Mouse (Mus musculus) liver, adult 2 months (tissue): Measurements from ENCODE around the gene Kcnj11.

Experiments used
- CTCF ChIP-seq: fragments of 200-500 bp; IDR thresholded peaks from 2 replicates; pipeline ENCODE4 v1.5.1; 2011; ENCODE audit warnings: low read depth, low read length, control low read depth
- POLR2A ChIP-seq: fragments of 200-500 bp; IDR thresholded peaks from 2 replicates; pipeline ENCODE4 v1.6.1; 2011; ENCODE audit warnings: low read length, control low read depth; ENCODE audit not compliant: insufficient read depth; ENCODE audit errors: extremely low read depth

GRCm38 (mm10) chr7:46147417-46147816 is 46.9 kb upstream of the Kcnj11 start:
- TF ChIP-seq CTCF (no peak), POLR2A (no peak)
